Mouse (Mus musculus) embryo, embryonic 9.5 days (tissue): ENCODE data around the gene Ctnnal1.
A peak's percentile ranks its signal among the peaks of the same experiment; 100 is the strongest.

Source experiments
- DNase-seq: peaks from one replicate; pipeline ENCODE4 v3.0.0-alpha.2; 2017; ENCODE audit errors: extremely low spot score

The Ctnnal1 gene

DNA sequence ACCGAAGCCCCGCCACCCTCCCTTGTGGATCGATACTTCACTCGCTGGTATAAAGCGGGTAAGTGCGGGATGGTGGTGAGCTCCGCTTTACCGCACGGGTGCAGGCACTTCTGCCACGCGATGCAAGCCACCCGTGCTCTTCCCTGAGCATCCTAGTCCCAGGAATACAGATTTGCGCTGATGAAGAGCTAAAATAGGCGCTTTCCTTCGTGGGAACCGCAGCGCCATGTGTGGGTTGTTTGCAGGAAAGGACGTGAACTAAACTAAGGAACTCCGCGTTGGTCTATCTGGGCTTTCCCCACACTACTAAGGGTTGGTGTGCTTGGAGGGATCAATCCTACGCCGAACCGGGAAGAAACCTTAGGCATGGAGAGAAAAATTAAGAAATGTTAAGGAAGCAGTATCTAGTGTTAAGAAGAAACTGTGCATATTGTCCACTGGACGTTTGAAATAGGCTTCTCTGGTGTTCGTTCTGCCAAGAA lies 62.3 kb downstream of the Ctnnal1 start:
- DNase-seq: no peak

DNA sequence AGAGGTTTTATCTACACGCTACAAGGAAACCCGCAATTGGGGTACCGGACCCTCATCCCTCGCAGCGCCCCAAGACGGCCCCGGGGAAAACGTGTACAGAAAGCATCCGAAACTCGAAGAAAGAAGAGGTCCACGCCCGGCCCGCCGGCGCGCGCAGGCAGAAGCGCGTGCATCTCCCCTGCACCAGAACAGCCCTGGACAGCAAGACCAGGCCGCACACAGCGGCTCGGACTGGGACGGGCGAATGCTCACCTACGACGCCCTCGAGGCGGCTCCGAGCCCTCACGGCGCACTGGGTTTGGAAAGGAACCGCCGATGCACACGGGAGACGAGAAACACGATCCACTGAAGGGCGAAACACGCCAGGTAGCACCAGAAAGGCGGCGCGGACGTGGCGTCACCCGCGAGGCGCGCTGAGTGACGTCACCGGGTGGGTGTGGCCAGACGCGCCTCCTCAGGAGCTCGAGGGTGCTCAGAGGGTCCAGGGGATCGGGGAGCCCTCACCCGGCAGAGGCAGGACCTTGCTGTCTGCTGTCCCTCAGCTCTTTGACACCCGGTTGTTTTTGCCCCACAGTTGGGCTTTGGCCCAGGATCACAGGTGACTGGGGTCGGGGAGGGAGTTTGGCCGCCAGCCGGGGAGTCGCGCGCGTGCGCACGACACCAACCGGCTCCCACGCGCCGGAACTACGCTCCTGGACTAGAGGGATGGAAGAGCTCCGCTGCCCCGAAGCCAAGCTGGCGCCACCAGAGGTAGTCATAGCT lies 62.9 kb downstream of the Ctnnal1 start, which contains the start of the genes Elp1 and Fam206a:
Elp1 (minus strand) TSS at position 425 of the 762 bp plus-strand sequence.
Fam206a (plus strand) TSS at position 439 of the 762 bp plus-strand sequence.
- DNase-seq: peak; percentile 99

- DNase-seq: no peak
Observed at GRCm38 (mm10) chr4:56791373-56791772, 73.6 kb downstream of the Ctnnal1 start.

DNA sequence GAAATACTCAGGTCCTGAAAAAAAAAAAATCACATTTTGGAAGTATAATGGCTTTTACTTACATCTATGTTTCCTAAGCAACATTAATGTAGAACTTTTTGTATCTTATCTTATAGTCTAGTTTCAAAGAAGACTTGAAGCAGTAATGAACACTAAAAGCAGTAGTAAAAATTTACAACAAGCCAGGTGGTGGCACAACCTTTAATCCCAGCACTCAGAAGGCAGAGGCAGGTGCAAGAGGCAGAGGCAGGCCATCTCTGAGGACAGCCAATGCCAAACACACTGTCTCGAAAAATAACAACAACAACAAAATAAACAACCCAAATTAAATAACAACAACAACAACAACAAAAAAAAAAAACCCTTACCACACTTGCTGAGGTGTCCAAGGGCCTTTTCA lies 93.9 kb downstream of the Ctnnal1 start:
- DNase-seq: no peak

DNA sequence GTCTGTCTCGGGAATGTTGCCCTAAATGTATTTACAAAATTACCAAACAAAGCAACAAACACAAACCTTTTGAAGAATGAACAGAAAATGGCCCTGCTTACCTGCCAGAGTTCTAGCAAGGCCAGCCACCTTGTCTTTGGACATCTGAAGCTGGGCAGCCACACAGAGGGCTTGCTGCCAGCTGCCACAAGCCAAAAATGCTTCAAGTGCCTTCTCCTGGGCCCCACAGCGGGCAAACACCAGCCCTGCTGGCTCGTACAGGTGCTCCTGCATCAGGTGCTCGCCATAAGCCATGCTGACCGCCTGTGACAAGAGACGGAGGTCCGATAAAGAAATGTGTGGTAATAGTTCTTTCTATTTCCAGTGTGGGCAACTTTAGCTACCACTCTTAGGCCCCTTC lies 96.1 kb downstream of the Ctnnal1 start:
- no peak for DNase-seq

- DNase-seq: no peak
Observed at GRCm38 (mm10) chr4:56767861-56768284, 97.1 kb downstream of the Ctnnal1 start.
